Mouse (Mus musculus): Measurements from ENCODE around the gene Trip4. TPM values are rescaled to one million over a fixed set of nuclear protein-coding genes. Genes with fewer than 3 reads are reported as not detected.

Gene Trip4
- polyA plus RNA-seq (2016; fragmentation: Nextera tagmentation; extraction: Ambion mirVana): 32.8 and 36.3 TPM in 2 replicates

- peaks cover 16% of the 10 kb centered on the region for H3K36me3 ChIP-seq (replicated peaks)
- peak within 1 kb of the TSS; percentile 75 for H3K4me2 ChIP-seq
- H3K27me3 ChIP-seq: no peaks in the 10 kb centered on the region
- H3K27ac ChIP-seq: peak within 1 kb of the TSS; percentile 86
- peak; percentile 98 for ATAC-seq (ENCODE audit: low FRiP score)
- peaks cover 19% of the 10 kb centered on the region for H3K4me1 ChIP-seq
- no peaks in the 10 kb centered on the region for H3K9me3 ChIP-seq
- under 1% methylated on average over 38 of the region's 38 CpGs for WGBS
- H3K9ac ChIP-seq: peak within 1 kb of the TSS; percentile 81
- peak within 1 kb of the TSS; percentile 89 for H3K4me3 ChIP-seq (replicated peaks)
Measured at GRCm38 (mm10) chr9:65908394-65909300, at the start of gene Trip4, which contains the start of gene Csnk1g1. Trip4 (minus strand) TSS chr9:65908794. Csnk1g1 (plus strand) TSS chr9:65908924.

- no peak for ATAC-seq (ENCODE audit: low FRiP score)
- Histone ChIP-seq H3K36me3 (replicated peaks) (no peaks in the 10 kb centered on the region), H3K9ac (no peak overlapping the region), H3K27ac (no peak overlapping the region), H3K4me2 (no peak overlapping the region), H3K9me3 (no peaks in the 10 kb centered on the region), H3K4me1 (no peaks in the 10 kb centered on the region), H3K4me3 (replicated peaks) (no peak overlapping the region), H3K27me3 (no peaks in the 10 kb centered on the region)
- 93% methylated on average over 3 of the region's 3 CpGs for WGBS
Measured at GRCm38 (mm10) chr9:65951082-65951587, 42.5 kb upstream of the Trip4 start.

- 89% methylated on average over 2 of the region's 2 CpGs for WGBS
- H3K27ac ChIP-seq: no peak overlapping the region
- no peaks in the 10 kb centered on the region for H3K36me3 ChIP-seq (replicated peaks)
- H3K4me2 ChIP-seq: no peak overlapping the region
- no peak overlapping the region for H3K4me3 ChIP-seq (replicated peaks)
- H3K4me1 ChIP-seq: no peaks in the 10 kb centered on the region
- no peak for ATAC-seq (ENCODE audit: low FRiP score)
- no peaks in the 10 kb centered on the region for H3K27me3 ChIP-seq
- no peaks in the 10 kb centered on the region for H3K9me3 ChIP-seq
- no peak overlapping the region for H3K9ac ChIP-seq
Measured at GRCm38 (mm10) chr9:65937566-65937965, 29.0 kb upstream of the Trip4 start.

- ATAC-seq (ENCODE audit: low FRiP score): no peak
Measured at GRCm38 (mm10) chr9:65929826-65930225, 21.2 kb upstream of the Trip4 start.

GRCm38 (mm10) chr9:65928456-65928855 lies 19.9 kb upstream of the Trip4 start:
- Histone ChIP-seq H3K4me2 (no peak overlapping the region), H3K4me3 (replicated peaks) (no peak overlapping the region), H3K27me3 (no peaks in the 10 kb centered on the region), H3K27ac (no peak overlapping the region), H3K4me1 (no peaks in the 10 kb centered on the region), H3K9me3 (no peaks in the 10 kb centered on the region), H3K9ac (no peak overlapping the region), H3K36me3 (replicated peaks) (no peaks in the 10 kb centered on the region)
- no peak for ATAC-seq (ENCODE audit: low FRiP score)

More at GRCm38 (mm10) chr9:65929826-65930225, 21.2 kb upstream of the Trip4 start:
- no peak overlapping the region for H3K4me3 ChIP-seq (replicated peaks)
- no peak overlapping the region for H3K9ac ChIP-seq
- no peak overlapping the region for H3K4me2 ChIP-seq
- no peaks in the 10 kb centered on the region for H3K4me1 ChIP-seq
- no peaks in the 10 kb centered on the region for H3K27me3 ChIP-seq
- no peaks in the 10 kb centered on the region for H3K9me3 ChIP-seq
- no peaks in the 10 kb centered on the region for H3K36me3 ChIP-seq (replicated peaks)
- no peak overlapping the region for H3K27ac ChIP-seq

GRCm38 (mm10) chr9:65917015-65917414 lies 8.4 kb upstream of the Trip4 start:
- no peak overlapping the region for H3K27ac ChIP-seq
- no peak overlapping the region for H3K4me2 ChIP-seq
- H3K36me3 ChIP-seq (replicated peaks): no peaks in the 10 kb centered on the region
- no peak overlapping the region for H3K4me3 ChIP-seq (replicated peaks)
- no peak overlapping the region for H3K9ac ChIP-seq
- H3K9me3 ChIP-seq: no peaks in the 10 kb centered on the region
- ATAC-seq (ENCODE audit: low FRiP score): no peak
- WGBS: 96% methylated on average over 1 of the region's 1 CpGs
- H3K27me3 ChIP-seq: no peaks in the 10 kb centered on the region
- no peaks in the 10 kb centered on the region; the same call in 1 of the 2 replicates for H3K4me1 ChIP-seq

- Histone ChIP-seq H3K27me3 (no peaks in the 10 kb centered on the region), H3K9me3 (no peaks in the 10 kb centered on the region), H3K4me1 (peaks cover 13% of the 10 kb centered on the region; the same call in 1 of the 2 replicates), H3K27ac (no peak overlapping the region), H3K9ac (no peak overlapping the region), H3K36me3 (replicated peaks) (no peaks in the 10 kb centered on the region), H3K4me3 (replicated peaks) (no peak overlapping the region), H3K4me2 (no peak overlapping the region)
- WGBS: 78% methylated on average over 2 of the region's 2 CpGs
- no peak for ATAC-seq (ENCODE audit: low FRiP score)
Measured at GRCm38 (mm10) chr9:65913976-65914375, 5.4 kb upstream of the Trip4 start.

- 12% methylated on average over 4 of the region's 4 CpGs for WGBS
- no peaks in the 10 kb centered on the region for H3K9me3 ChIP-seq
- peak overlapping the region; percentile 89 for H3K4me3 ChIP-seq (replicated peaks)
- peak overlapping the region; percentile 81 for H3K9ac ChIP-seq
- H3K27ac ChIP-seq: no peak overlapping the region
- H3K4me2 ChIP-seq: peak overlapping the region; percentile 75
- H3K4me1 ChIP-seq: peaks cover 19% of the 10 kb centered on the region
- ATAC-seq (ENCODE audit: low FRiP score): no peak
- H3K36me3 ChIP-seq (replicated peaks): peaks cover 7% of the 10 kb centered on the region
- no peaks in the 10 kb centered on the region for H3K27me3 ChIP-seq
Measured at GRCm38 (mm10) chr9:65909837-65910236, 1.2 kb upstream of the Trip4 start.

GRCm38 (mm10) chr9:65909301-65909801 lies 757 bp upstream of the Trip4 start:
- Histone ChIP-seq H3K36me3 (replicated peaks) (peaks cover 9% of the 10 kb centered on the region), H3K9me3 (no peaks in the 10 kb centered on the region), H3K27me3 (no peaks in the 10 kb centered on the region), H3K9ac (peak overlapping the region; percentile 81), H3K4me2 (peak overlapping the region; percentile 75), H3K27ac (peak overlapping the region; percentile 86), H3K4me1 (peaks cover 19% of the 10 kb centered on the region), H3K4me3 (replicated peaks) (peak overlapping the region; percentile 89)
- peak; percentile 82 for ATAC-seq (ENCODE audit: low FRiP score)
- under 1% methylated on average over 34 of the region's 34 CpGs for WGBS

GRCm38 (mm10) chr9:65903419-65903818 lies 5.2 kb downstream of the Trip4 start:
- Histone ChIP-seq H3K27me3 (no peaks in the 10 kb centered on the region), H3K36me3 (replicated peaks) (peaks cover 33% of the 10 kb centered on the region), H3K4me3 (replicated peaks) (no peak overlapping the region), H3K4me1 (peaks cover 6% of the 10 kb centered on the region), H3K27ac (no peak overlapping the region), H3K9ac (no peak overlapping the region), H3K9me3 (no peaks in the 10 kb centered on the region), H3K4me2 (no peak overlapping the region)
- ATAC-seq (ENCODE audit: low FRiP score): no peak

GRCm38 (mm10) chr9:65902879-65903278 lies 5.7 kb downstream of the Trip4 start:
- Histone ChIP-seq H3K36me3 (replicated peaks) (peaks cover 34% of the 10 kb centered on the region), H3K27me3 (no peaks in the 10 kb centered on the region), H3K27ac (no peak overlapping the region), H3K4me3 (replicated peaks) (no peak overlapping the region), H3K4me2 (no peak overlapping the region), H3K9ac (no peak overlapping the region), H3K9me3 (no peaks in the 10 kb centered on the region), H3K4me1 (peaks cover 4% of the 10 kb centered on the region)
- 90% methylated on average over 3 of the region's 3 CpGs for WGBS
- ATAC-seq (ENCODE audit: low FRiP score): no peak

GRCm38 (mm10) chr9:65896977-65897376 lies 11.6 kb downstream of the Trip4 start:
- 88% methylated on average over 2 of the region's 2 CpGs for WGBS
- Histone ChIP-seq H3K4me2 (no peak overlapping the region), H3K9ac (no peak overlapping the region), H3K9me3 (no peaks in the 10 kb centered on the region), H3K36me3 (replicated peaks) (peaks cover 57% of the 10 kb centered on the region), H3K27ac (no peak overlapping the region), H3K4me3 (replicated peaks) (no peak overlapping the region), H3K4me1 (peaks cover 6% of the 10 kb centered on the region), H3K27me3 (no peaks in the 10 kb centered on the region)
- ATAC-seq (ENCODE audit: low FRiP score): no peak

Data from forebrain, embryonic 12.5 days (tissue).